Mouse (Mus musculus): Measurements from ENCODE around the gene Adamtsl1.
A peak's percentile ranks its signal among the peaks of the same experiment; 100 is the strongest.

Adamtsl1 gene

GRCm38 (mm10) chr4:85672290-85672689 lies 158.3 kb downstream of the Adamtsl1 start:
- DNase-seq (ENCODE audit: low read depth): no peak

DNA sequence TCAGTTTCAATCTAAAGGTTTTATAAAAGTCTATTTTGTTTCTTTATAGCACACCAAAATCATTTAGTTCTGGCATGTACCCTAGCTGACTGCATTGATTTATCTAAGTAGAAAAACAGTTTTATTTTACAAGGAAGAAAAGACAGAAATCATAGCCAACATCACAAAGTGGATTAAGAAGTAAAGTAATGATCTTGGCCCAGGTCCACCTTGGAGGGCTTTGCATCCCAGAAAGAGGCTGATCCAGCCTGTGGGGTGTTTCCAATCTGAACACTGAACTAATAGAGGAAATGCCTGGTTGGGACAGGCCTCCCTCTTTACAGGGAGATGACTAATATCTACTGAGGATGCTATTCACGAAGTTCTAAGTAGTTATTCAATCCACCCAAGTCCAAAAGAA lies 163.6 kb downstream of the Adamtsl1 start:
- DNase-seq (ENCODE audit: low read depth): no peak

DNA sequence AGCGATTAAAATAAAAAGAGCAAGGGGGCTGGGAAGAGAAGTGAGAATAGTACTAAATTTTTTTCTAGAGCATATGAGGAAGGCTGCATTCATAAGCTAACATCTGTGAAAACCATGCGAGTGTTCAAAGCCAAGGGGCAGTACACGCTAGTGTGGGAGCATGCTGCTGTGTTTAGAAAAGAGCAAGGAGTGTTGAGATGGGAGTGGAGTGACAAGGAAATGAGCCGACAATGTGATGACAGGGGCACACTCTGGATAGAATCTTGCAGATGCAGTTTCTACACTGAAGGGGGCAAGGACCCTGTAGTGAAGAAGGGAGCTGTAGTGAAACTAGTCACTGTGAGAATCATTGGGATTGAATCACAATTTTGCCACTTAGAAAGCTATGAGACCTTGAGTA lies 172.2 kb downstream of the Adamtsl1 start:
- DNase-seq (ENCODE audit: low read depth): no peak

- DNase-seq (ENCODE audit: low read depth): no peak
Measured at GRCm38 (mm10) chr4:85695237-85695636, 181.3 kb downstream of the Adamtsl1 start.

DNA sequence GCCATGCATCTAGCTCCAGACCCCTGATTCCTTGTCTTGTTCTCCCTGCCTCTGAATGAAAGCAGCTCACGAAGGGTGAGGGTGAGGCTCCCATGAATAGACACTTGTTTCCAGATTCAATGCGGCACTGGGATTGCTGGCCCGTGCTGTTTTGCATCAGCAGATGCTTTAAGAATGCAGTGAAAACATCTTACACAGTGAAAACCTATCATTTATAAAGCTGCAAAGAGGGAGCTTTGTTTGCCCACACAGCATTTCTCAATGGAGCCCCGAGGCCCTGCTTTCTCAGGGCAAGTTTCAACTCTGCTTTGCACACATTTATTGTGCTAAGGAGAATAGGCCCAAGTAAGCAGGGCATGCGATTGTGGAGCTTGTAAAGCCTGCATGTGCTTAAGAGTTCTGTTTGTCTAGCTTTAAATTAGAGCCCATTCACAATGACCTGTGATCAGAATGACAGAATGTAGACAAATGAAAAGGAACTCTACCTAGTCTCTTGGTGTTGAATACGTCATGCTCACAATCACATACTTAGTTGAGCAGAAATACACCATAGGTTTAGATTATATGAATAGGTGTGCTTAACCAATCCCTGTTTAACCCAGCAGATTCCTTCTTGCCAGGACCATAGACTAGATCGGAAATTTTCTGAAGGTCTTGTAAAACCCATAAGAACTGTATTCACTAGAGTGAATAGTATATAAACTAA lies 193.5 kb downstream of the Adamtsl1 start:
- no peak for DNase-seq (ENCODE audit: low read depth)

DNA sequence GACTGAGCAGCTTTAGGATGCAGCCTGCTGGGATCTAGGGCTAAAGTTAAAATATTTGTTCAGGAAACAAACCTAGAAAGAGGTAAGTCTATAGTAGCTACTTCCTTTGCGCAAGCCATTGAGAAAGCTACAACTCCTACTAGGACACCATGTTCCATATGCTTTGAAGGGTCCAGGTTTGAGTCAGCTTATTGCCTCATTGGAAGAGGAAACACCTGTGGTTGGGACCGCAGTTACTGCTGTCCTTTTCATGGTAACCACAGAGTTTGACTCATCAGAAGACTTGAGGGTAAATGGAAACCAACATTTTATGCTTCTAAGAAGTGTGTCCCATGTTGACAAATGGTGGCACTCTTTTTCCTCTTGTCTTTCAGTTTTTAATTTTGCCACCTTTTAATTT lies 195.7 kb downstream of the Adamtsl1 start:
- DNase-seq (ENCODE audit: low read depth): no peak

- DNase-seq (ENCODE audit: low read depth): no peak
Measured at GRCm38 (mm10) chr4:85724999-85725398, 211.0 kb downstream of the Adamtsl1 start.

GRCm38 (mm10) chr4:85727731-85728130 lies 213.8 kb downstream of the Adamtsl1 start:
- DNase-seq (ENCODE audit: low read depth): no peak

- DNase-seq (ENCODE audit: low read depth): no peak
Measured at GRCm38 (mm10) chr4:85728416-85728815, 214.4 kb downstream of the Adamtsl1 start.

GRCm38 (mm10) chr4:85740478-85740877 lies 226.5 kb downstream of the Adamtsl1 start:
- DNase-seq (ENCODE audit: low read depth): no peak

DNA sequence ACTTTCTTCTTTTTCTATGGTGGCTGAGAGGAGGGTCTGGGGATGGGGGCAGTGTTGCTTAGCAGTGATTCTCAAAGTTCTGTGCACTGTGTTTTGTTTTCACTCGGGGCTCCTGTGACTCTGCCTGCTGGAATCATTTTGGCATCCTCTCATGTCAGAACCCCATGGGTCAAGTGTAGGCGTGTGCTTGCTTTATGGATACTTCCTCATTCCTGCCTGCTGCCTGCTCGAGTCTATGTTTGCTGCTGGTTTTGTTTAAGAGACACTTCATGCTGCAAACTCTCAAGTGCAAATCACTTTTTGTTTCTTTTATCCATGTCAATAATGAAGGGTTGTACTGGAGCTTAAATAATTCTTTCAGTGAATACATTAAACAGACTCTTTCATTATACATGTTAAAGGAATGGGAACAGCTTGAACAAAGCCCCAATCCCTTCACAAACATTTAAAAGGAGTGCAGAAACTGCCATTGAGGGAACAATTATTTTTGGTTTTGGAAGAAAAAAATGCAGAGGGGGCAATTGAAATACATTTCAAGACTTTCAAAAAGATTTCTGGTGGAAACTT lies 227.9 kb downstream of the Adamtsl1 start:
- no peak for DNase-seq (ENCODE audit: low read depth)

DNA sequence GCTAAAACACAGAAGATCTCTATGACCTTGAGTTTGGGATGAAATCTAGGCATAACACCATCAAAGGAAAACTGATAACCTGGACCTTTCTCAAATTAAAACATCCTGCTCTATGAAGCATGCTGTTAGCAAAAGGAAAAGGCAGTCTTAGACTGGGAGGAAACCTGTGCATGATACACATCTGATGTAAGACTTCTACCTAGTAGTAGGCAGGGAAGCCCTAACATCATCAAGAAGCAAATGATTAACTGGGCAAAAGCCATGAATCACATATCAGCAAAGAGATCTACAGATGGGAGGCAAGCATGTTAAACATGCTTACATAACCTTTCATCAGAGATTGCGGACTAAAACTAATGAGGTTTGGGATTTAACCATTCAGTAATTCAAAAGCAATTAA lies 229.5 kb downstream of the Adamtsl1 start:
- DNase-seq (ENCODE audit: low read depth): no peak

DNA sequence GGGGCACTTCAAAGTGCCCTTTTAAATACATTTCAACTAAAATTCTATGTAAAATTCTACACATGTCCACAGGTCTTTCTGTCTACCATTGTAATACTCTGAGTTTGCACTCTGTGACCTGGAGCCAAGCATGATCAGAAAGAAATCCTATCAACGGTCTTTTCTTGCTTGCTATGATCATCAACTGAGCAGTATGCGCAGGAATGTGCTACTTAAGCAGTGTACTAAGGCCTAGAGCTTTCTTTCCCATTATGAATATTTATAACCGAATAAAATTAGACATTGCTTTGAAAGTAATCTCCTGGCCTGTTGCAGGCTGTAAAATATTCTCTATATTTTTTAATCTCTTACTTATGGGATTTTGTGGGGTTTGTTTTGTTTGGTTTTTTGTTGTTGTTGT lies 248.7 kb downstream of the Adamtsl1 start:
- DNase-seq (ENCODE audit: low read depth): no peak

GRCm38 (mm10) chr4:85763161-85764014 lies 249.4 kb downstream of the Adamtsl1 start:
- no peak for DNase-seq (ENCODE audit: low read depth)

DNA sequence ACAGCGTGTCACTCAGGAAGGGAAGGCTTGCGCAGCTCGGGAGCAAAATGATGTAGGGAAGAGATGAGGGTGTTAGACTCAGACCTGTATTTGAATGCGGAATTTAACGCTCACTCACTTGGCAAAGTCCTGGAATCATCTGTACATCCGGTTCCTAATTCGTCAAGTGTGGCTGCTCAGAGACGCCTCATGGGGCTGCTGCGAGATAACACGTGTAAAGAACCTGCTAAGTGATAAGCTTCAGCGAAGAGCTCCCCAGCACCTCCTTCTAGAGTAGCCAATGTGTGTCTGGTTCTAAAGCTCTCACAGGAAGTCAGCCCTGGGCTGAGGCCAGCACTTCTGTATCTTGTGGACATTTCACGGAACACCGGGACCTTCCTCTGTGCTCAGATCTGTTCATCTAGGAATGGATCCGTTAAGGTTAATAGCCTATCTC lies 250.1 kb downstream of the Adamtsl1 start:
- no peak for DNase-seq (ENCODE audit: low read depth)

DNA sequence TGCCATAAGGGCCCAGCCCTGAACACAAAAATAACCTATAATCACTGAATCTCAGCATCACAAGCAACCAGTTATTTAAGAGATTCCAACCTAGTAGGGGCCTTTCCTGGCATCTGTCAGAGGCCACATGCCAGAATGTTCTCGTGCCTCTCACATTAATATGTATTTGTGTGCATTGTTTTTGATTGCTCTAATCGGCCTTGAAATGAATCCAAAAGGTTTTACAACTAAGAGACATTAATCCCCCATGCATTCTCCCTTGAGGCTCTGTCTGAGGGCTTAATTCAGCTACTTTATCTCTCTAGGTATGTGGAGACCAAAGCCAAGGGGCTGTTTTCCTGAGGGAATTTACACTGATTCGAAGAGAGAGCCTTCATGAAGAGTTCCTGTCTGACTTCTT lies 250.5 kb downstream of the Adamtsl1 start:
- no peak for DNase-seq (ENCODE audit: low read depth)

GRCm38 (mm10) chr4:85767666-85768065 lies 253.7 kb downstream of the Adamtsl1 start:
- DNase-seq (ENCODE audit: low read depth): no peak

- DNase-seq (ENCODE audit: low read depth): no peak
Measured at GRCm38 (mm10) chr4:85768107-85768506, 254.1 kb downstream of the Adamtsl1 start.

DNA sequence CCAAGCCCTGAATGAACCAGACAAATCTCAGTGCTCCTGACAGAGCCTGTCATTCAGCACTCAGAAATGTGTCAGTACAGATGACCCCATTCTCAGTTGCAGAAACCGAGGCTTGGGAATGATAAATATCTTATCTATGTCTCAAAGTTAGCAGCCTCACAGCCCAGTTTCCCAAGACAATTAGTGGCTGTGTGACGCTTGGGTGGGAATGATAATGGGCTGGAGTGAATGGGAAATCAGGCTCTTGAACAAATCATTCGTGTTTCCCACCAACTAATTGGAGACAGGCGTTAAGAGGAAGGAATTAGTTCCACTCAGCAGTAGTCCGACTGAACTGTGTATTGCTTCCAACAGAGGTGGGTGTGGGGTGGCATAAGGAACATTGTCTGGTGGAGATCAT lies 268.5 kb downstream of the Adamtsl1 start:
- DNase-seq (ENCODE audit: low read depth): no peak

DNA sequence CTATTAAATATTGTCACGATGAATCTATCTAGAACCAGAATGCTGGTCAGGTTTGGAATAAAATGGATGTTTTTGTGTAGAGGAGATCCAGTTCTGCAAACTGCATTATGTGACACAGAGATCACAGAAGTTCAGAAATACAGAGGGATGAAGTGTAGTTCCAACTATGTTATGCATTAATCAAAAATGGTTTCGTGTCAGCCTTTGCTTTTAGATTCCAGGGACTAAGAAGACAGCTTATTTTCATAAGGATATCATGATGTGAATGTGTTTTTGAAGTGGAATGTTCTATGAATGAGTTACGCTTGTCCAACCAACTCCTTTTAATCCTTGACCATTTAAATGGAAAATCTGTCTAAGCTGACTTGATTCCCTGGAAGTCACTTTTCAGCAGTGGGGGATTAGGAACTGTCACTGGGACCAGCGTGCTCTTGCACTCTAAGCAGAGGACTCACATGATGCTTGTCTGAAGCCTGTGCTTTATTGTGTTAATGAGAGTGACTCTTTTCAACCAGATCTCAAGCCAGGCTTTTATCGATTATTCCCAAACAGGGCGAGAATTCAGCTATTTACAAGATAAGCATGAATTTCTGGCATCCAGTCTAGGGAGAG lies 269.9 kb downstream of the Adamtsl1 start:
- DNase-seq (ENCODE audit: low read depth): no peak

GRCm38 (mm10) chr4:85784428-85784827 lies 270.5 kb downstream of the Adamtsl1 start:
- no peak for DNase-seq (ENCODE audit: low read depth)

- no peak for DNase-seq (ENCODE audit: low read depth)
Measured at GRCm38 (mm10) chr4:85790226-85790625, 276.3 kb downstream of the Adamtsl1 start.

DNA sequence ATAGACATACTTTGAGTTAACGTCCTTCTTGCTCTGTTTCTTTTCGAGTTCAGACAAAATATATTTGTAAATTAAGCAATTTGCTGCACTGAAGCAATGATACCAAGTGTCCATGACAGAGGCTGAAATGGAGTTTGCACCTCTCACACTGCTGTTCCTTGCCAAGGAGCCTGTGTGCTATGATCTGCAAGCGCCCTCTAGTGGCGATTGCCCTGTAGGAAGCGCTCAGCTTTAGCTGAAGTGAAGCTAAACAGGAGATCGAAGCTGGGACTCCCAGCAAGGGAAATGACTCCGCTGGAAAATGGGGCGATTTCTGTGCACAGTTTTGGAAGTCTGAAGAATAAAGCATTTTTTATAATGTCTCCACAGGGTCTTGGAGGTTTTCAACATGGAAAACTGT lies 287.8 kb downstream of the Adamtsl1 start:
- peak; percentile 93 for DNase-seq (ENCODE audit: low read depth)

Data from NIH3T3 (cell line).